Mouse (Mus musculus) limb, embryonic 14.5 days (tissue): ENCODE measurements around the gene Dnajc25. TPM values are rescaled to one million over a fixed set of nuclear protein-coding genes. Genes with fewer than 3 reads are reported as not detected.

Experiments used
- ATAC-seq: fragments of 200-750 bp; cut with Nextera tagmentation; 2 replicates; pipeline ENCODE4 v1.8.0; 2017; ENCODE audit warnings: low read depth, moderate number of reproducible peaks, moderate TSS enrichment; ENCODE audit not compliant: low FRiP score
- DNase-seq: peaks from one replicate; pipeline ENCODE4 v3.0.0-alpha.2; 2015; ENCODE audit warnings: low spot score
- H3K27ac ChIP-seq: fragments of 300-500 bp; sonication (generic); replicated peaks from 2 replicates; pipeline ENCODE4 v1.5.1; 2014; ENCODE audit warnings: low read depth, mild to moderate bottlenecking, low read length, moderate library complexity, mixed read lengths
- H3K27me3 ChIP-seq: fragments of 300-500 bp; sonication (generic); 2 replicates; pipeline ENCODE4 v1.6.1; 2014; ENCODE audit warnings: low read length, mixed read lengths; ENCODE audit not compliant: control insufficient read depth, insufficient read depth
- H3K36me3 ChIP-seq: fragments of 300-500 bp; sonication (generic); 2 replicates; pipeline ENCODE4 v1.6.1; 2014; ENCODE audit warnings: mild to moderate bottlenecking, low read length, moderate library complexity, mixed read lengths; ENCODE audit not compliant: control insufficient read depth, insufficient read depth
- H3K4me1 ChIP-seq: fragments of 300-500 bp; sonication (generic); 2 replicates; pipeline ENCODE4 v1.6.1; 2014; ENCODE audit warnings: antibody characterized with exemption, low read length, mixed read lengths; ENCODE audit not compliant: control insufficient read depth, insufficient read depth
- H3K4me2 ChIP-seq: fragments of 300-500 bp; sonication (generic); replicated peaks from 2 replicates; pipeline ENCODE4 v1.6.1; 2014; ENCODE audit warnings: low read depth, mild to moderate bottlenecking, low read length, moderate library complexity; ENCODE audit not compliant: severe bottlenecking
- H3K4me3 ChIP-seq: fragments of 300-500 bp; sonication (generic); replicated peaks from 2 replicates; pipeline ENCODE4 v1.5.1; 2014; ENCODE audit warnings: low read length
- H3K9ac ChIP-seq: fragments of 300-500 bp; sonication (generic); 2 replicates; pipeline ENCODE4 v1.6.1; 2014; ENCODE audit warnings: mild to moderate bottlenecking, low read depth, low read length, moderate library complexity; ENCODE audit not compliant: severe bottlenecking
- H3K9me3 ChIP-seq: fragments of 300-500 bp; sonication (generic); 2 replicates; pipeline ENCODE4 v1.6.1; 2016; ENCODE audit warnings: low read length; ENCODE audit not compliant: control insufficient read depth
- POLR2A ChIP-seq: fragments of 200-500 bp; IDR thresholded peaks from 2 replicates; pipeline ENCODE4 v1.8.0; 2012; ENCODE audit warnings: inconsistent platforms, mild to moderate bottlenecking, moderate library complexity, borderline replicate concordance; ENCODE audit not compliant: insufficient read depth, insufficient read length; ENCODE audit errors: extremely low read depth
- WGBS: fragments of 180-500 bp; shearing (Covaris S2); extraction: QIAGEN DNeasy Blood & Tissue Kit; methylation state at CpG from one replicate; pipeline ENCODE4 v1.1.7; 2014; 5-methylcytosine and 5-hydroxymethylcytosine counted together
- polyA plus RNA-seq, 2 experiments: library from polyadenylated mRNA; depleted of rRNA in 1 of 2; stranded (reverse) in 1 of 2; unstranded in 1 of 2; fragments of >200 nt; fragmentation: Nextera tagmentation in 1 of 2; extraction: Ambion mirVana in 1 of 2; gene quantifications; 2 replicates each; pipeline versions ENCODE4 v1.2.1 to v1.2.3; 2012 to 2014

Dnajc25 gene
- polyA plus RNA-seq, 2 experiments = 10.7 to 20.8 TPM

GRCm38 (mm10) chr4:58970678-58971077 is 24.2 kb upstream of the Dnajc25 start:
- no peak overlapping the region for H3K9ac ChIP-seq
- WGBS = 81% methylated on average over 4 of the region's 4 CpGs
- H3K27me3 ChIP-seq = no peaks in the 10 kb centered on the region
- no peaks in the 10 kb centered on the region for H3K9me3 ChIP-seq
- DNase-seq = no peak
- ATAC-seq = no peak
- H3K4me1 ChIP-seq = no peaks in the 10 kb centered on the region
- no peak for TF ChIP-seq POLR2A
- no peak overlapping the region for H3K27ac ChIP-seq
- 0 out of 2 replicates have a peak, but pooled peaks cover 15% of the 10 kb centered on the region for H3K36me3 ChIP-seq
- H3K4me3 ChIP-seq = no peak overlapping the region
- no peak overlapping the region for H3K4me2 ChIP-seq

DNA sequence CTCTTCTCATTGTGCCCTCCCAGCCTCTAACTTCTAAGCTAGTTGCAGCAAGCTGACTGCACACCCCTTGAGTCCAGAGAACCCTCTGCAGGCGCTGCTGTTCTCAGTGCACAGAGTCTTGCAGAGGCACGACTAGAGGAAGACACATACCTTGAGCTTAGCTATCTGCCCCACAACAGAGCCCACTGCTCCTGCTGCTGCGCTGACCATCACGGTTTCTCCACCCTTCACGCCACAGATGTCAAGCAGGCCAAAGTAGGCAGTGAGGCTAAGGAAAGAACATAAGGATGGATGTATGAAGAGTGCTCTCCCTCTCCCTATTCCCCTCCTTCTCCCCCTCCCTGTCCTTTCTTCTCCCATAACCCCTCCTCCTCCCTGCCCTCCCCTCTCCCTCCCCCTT is 19.2 kb upstream of the Dnajc25 start:
- Histone ChIP-seq H3K4me2 (no peak overlapping the region), H3K4me1 (no peaks in the 10 kb centered on the region), H3K9me3 (no peaks in the 10 kb centered on the region), H3K27ac (no peak overlapping the region), H3K36me3 (0 out of 2 replicates have a peak, but pooled peaks cover 15% of the 10 kb centered on the region), H3K9ac (no peak overlapping the region), H3K4me3 (no peak overlapping the region), H3K27me3 (no peaks in the 10 kb centered on the region)
- ATAC-seq (no peak), DNase-seq (no peak)
- WGBS = 79% methylated on average over 5 of the region's 5 CpGs
- no peak for TF ChIP-seq POLR2A

DNA sequence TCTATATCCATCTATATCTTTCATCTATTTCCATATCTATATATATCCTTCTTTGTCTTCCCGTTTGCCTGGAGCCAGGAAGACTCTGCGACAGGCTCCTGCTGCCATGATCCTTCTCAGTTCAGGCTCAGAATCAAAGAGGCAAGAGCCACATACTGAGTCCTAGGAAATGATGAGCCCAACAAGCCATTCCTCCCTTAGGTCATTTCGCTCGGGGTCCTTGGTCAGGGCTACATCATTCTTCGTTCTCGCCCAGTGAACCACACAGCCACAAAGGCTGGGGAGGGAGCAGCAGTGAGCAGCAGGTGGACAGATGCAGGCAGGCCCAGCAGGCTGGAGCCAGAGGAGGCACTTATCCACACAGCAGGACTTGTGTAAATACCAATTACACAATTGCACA is 13.4 kb upstream of the Dnajc25 start:
- Histone ChIP-seq H3K36me3 (0 out of 2 replicates have a peak, but pooled peaks cover 5% of the 10 kb centered on the region), H3K27me3 (no peaks in the 10 kb centered on the region), H3K9me3 (no peaks in the 10 kb centered on the region), H3K4me2 (no peak overlapping the region), H3K4me3 (no peak overlapping the region), H3K27ac (no peak overlapping the region), H3K9ac (no peak overlapping the region), H3K4me1 (0 out of 2 replicates have a peak, but pooled peaks cover 3% of the 10 kb centered on the region)
- TF ChIP-seq POLR2A = no peak
- WGBS = 86% methylated on average over 6 of the region's 6 CpGs
- no peak for ATAC-seq
- no peak for DNase-seq

DNA sequence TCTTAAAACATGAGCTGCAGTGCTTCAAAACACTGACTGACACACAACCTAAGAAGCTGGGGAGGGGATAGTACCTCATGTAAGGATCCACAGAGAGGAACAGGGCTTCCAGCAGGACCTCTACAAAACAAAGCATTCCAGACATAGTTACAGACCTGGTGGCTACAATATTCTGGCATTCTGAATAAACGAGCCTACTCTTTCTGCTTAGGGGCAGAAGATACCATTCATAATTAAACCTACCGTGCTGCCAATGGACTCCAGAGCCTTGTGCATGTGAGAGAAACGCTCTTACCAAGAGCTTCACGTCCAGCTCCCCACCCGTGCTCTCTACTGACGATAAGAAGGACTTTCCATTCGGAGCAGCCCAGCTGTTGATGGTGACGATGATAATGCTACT is 12.1 kb upstream of the Dnajc25 start:
- TF ChIP-seq POLR2A = no peak
- DNase-seq (no peak), ATAC-seq (no peak)
- Histone ChIP-seq H3K4me1 (peaks cover 3% of the 10 kb centered on the region; the same call in 1 of the 2 replicates), H3K27me3 (no peaks in the 10 kb centered on the region), H3K27ac (no peak overlapping the region), H3K9ac (no peak overlapping the region), H3K9me3 (no peaks in the 10 kb centered on the region), H3K4me3 (no peak overlapping the region), H3K4me2 (no peak overlapping the region), H3K36me3 (0 out of 2 replicates have a peak, but pooled peaks cover 5% of the 10 kb centered on the region)
- WGBS = 86% methylated on average over 8 of the region's 8 CpGs

DNA sequence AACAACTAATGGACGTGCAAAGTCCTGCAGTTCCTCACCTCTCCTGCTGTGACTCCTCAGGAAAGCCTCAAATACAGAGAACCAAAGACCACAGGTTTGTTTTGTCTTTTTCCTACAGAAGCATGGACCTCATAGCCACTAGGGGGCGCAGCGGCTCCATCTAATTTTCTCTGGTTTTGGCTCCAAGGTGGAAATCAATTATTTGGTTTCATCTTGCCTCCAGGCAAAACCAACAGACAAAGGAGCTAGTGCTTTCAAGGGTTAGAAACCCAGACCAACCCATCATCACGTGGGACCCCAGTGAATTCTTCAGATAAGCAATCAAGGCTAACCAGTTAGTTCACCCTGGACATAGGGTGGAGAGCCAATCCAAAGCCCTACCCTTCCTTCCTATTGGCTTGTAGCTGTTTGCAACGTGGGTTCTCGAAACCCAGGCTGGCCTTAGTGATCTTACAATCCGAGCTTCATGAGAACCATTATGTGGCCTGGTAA is 9.7 kb upstream of the Dnajc25 start:
- Histone ChIP-seq H3K9me3 (no peaks in the 10 kb centered on the region), H3K4me1 (peaks cover 3% of the 10 kb centered on the region; the same call in 1 of the 2 replicates), H3K9ac (no peak overlapping the region), H3K27ac (no peak overlapping the region), H3K27me3 (no peaks in the 10 kb centered on the region), H3K36me3 (0 out of 2 replicates have a peak, but pooled peaks cover 5% of the 10 kb centered on the region), H3K4me3 (no peak overlapping the region), H3K4me2 (no peak overlapping the region)
- TF ChIP-seq POLR2A = no peak
- ATAC-seq = no peak
- DNase-seq = peak; percentile 61
- 24% methylated on average over 7 of the region's 7 CpGs for WGBS
